ENCODE assay signal across 9 mouse cellular contexts in the genomic region with DNA sequence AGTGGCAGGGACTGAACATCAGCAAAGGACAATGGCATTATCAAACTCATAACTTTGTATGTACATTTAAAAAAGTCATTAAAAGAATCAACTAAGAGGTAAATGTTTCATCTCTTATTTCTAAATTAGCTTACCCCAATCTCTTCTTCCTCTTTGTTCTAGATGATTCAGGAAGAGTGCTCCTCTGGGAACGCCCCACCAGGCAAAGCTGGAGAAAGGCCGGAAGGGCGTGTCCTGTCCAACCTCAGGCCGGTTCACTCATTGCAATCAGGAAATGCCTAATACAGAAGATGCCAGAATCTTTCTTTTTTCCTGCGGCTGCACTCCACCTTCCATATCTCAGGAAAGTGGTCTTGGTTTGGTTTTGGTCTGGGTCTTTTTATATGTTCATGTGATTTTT. TPM values are rescaled to one million over a fixed set of nuclear protein-coding genes. Genes with fewer than 3 reads are reported as not detected.
DNase-seq lines count a peak whose midpoint lies in the region.
"Had no signal": no experiment of that assay in that cellular context is flagged by ENCODE, and none has a peak within 500 bp of the region (broad histone marks: within the 10 kb centered on the region; RNA-seq: fewer than 3 reads in every experiment).

No protein-coding gene starts in this region.

- DNase-seq in gastrocnemius, adult 18-20 months (ENCODE audit: low spot score), result peak; percentile 81
- DNase-seq in gastrocnemius, postnatal 4 days (ENCODE audit: low spot score in 2 of 2), result no peak
- peak; percentile 53 for DNase-seq in ZHBTc4 (ENCODE audit: low read depth, low spot score)
- peak; percentile 68 to 70 for DNase-seq in heart, postnatal 36 days
- DNase-seq in lung, postnatal 10 days, result peak; percentile 81
- DNase-seq in urinary bladder, postnatal 25 days (ENCODE audit: low spot score), result no peak
- no peak for DNase-seq in retina, embryonic 14.5 days (ENCODE audit: low spot score)
- DNase-seq in thymus, postnatal 10 days (ENCODE audit: low spot score in 2 of 2), result no peak
- DNase-seq: retina, postnatal 1 day had no signal

- intact Hi-C loops in heart, postnatal 36 days (cut with DNase I), result no loop called here

RNA-seq across cellular contexts. Expression of gene Sptbn1, which starts 11.3 kb away (rescaled TPM):
- 100 to 1,000 TPM in 1 of 2 experiments, 10 to 100 TPM in 1; 78.4 to 118 TPM for total RNA-seq in gastrocnemius, adult 18-20 months (2021)
- total RNA-seq in gastrocnemius, postnatal 4 days (2021), result 100 to 1,000 TPM; 233 to 240 TPM
- 100 to 1,000 TPM; 527 to 592 TPM for total RNA-seq in heart, postnatal 36 days (2021)

Comparison
In these comparisons a context has a peak if more than half of its experiments do, and no peak if none do; other contexts are left out.
1. DNase-seq: peak in gastrocnemius, adult 18-20 months (single experiment), ZHBTc4 (single experiment), heart, postnatal 36 days (2 of 2) and lung, postnatal 10 days (single experiment); none in gastrocnemius, postnatal 4 days (0 of 2), urinary bladder, postnatal 25 days (single experiment), retina, embryonic 14.5 days (single experiment) and thymus, postnatal 10 days (0 of 2).